Mouse (Mus musculus): ENCODE results near the gene Slc38a6. TPM values are rescaled to one million over a fixed set of nuclear protein-coding genes. Genes with fewer than 3 reads are reported as not detected.

Slc38a6 gene
- total RNA-seq, 2 experiments from 2014 or later, result 4.7 to 6.2 TPM

DNA sequence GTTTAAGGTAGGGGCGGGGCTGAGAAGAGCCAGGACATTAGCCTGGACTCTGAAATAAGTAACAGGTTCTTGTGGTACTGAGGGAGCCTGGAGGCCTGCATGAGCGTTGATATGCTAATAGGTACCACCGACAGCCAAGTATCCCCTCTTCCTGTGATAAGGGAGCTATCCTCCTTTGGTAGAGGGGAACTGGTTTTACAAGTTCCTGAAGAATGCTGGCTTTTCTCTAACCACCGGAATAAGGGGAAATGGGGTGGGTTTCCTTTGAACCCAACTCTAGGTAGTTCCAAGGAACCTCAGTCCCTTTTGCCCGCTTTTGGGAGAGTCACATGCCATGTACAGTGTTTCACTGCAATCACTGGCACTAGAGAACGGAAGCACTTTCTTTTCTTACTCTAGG lies 98.2 kb downstream of the Slc38a6 start:
- DNase-seq, result no peak

- DNase-seq, result no peak
Measured at GRCm38 (mm10) chr12:73392507-73392906, 105.9 kb downstream of the Slc38a6 start.

- DNase-seq, result no peak
Measured at GRCm38 (mm10) chr12:73393018-73393417, 106.4 kb downstream of the Slc38a6 start.

- no peak for DNase-seq
Measured at GRCm38 (mm10) chr12:73393881-73394291, 107.3 kb downstream of the Slc38a6 start.

GRCm38 (mm10) chr12:73394571-73394970 lies 108.0 kb downstream of the Slc38a6 start:
- no peak for DNase-seq

DNA sequence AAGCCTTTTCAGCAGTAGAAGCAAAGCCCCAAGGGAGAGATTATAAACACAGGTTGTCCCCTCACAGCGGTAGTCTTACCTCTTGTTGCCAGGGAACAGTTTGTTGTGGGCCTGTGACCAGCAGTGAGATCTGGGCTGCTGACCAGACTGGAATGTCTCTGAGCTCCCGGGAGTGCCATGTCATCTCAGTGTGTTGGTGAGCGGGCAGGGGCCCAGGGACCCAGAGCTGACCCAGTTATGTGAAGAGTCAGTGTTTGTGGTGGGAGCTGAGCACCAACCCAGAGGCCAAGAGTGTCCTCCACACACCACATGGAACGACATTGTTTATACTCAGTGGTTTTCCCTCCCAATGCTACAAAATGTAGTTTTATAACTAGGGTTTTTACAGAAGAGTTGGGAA lies 112.8 kb downstream of the Slc38a6 start:
- DNase-seq, result no peak

DNA sequence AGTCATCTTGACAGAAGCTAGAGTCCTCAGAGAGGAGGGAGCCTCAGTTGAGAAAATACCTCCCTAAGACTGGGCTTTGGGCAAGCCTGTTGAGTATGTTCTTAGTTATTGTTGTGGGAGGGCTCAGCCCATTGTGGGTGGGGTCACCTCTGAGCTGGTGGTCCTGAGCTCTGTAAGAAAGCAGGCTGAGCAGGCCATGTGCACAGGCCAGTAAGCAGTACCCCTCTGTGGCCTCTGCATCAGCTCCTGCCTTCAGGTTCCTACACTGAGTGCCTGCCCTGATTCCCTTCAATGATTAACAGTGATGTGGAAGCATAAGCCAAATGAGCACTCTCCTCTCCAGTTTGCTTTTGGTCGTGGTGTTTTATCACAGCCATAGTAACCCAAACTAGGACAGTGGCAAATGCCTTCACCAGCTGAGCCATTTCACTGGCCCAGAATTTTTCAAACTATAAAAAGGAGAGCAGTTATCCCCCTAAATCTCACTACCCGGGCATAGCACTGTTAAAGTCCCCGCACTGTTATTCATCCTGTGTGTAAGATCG lies 114.0 kb downstream of the Slc38a6 start:
- no peak for DNase-seq

DNA sequence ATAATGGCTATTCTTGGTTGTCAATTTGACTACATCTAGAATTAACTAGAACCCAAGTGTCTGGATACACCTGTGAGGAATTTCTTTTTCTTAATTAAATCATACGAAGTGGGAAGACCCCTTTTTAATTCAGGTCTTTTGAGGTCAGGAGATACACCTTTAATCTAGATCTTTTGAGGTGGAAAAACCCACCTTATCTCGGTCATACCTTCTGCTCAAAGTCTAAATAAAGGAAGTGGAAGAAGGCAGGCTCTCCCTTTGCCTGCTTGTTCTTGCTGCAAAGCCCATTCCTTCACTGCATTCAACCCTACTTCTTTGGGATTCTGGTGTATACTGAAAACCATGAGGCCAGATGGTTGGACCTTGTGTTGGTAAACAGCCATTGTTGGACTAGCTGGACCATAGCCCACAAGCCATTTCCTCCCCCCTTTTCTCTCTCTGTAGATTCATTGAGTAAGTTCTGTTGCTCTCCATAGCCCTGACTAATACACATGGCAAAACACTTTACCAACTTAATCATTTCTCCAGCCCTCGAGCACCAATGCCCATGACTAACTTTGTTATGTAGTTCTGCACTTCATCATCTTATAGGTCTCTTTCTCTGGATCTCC lies 115.0 kb downstream of the Slc38a6 start:
- no peak for DNase-seq

DNA sequence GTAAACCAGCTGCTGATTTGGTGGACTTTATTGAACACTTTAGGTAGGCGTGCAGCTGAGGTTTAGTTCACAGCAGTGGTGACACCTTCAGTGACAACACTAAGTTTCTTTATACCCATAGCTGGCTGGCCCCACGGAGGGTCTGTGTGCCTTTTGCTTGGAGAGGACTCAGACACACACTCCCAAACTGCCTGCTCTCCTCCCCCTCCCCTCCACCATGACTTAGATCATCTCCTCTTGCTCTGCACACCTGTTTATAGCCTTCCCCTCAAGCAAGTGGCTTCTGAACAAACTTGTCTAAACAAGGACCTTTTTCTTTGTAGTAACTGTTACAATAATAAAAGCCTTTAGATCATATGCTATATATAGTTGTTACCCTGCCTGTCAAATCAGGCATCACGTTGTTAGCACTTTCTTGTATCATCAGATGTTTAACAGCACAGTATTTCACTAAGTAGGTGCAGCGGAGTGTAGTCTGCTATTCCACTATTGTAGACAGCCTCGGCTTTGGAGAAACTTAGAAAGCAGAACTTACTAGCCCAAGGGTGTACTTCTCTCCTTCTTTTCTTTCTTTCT lies 115.6 kb downstream of the Slc38a6 start:
- no peak for DNase-seq

DNA sequence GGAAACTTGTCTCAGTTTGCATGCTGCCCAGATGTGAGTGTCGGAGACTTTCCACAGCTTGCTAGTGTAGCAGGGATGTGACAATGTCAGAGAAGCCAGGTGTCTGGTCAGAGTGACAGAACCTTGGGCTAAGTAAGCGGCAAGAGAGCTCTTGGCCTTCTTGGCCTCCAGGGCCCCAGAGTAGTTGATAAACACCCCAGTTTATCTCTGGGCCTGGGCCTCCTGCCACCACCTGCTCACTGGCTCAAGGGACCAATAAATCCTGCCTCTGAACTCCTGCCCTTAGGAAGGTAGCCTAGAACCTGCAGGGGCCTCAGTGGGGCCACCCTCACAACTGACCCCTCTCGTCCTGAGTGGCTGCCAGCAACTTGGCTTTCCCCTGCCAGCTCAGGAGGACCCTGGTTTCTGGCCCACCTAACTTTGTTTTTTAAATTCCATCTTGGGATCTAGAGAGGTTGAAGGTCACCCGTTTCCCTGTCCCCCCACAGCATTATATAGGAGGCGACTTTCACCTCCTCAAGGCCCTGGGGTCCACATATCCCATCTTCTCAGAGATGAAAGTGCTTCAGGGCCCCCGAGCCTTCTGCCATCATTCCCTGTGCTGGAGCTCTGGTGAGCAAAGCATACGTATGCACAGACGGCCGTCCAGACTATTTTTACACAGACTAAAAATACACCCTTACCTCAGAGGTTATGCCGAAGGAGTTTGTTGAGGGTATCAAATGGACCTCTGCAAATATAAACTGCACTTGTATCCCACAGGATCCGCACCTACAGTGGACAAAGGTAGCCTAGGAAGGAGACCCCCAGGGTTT lies 116.5 kb downstream of the Slc38a6 start:
- DNase-seq, result no peak

Other genes with a start within 250 kb of the Slc38a6 start
- gene Six1, start 232.9 kb upstream of the Slc38a6 start, total RNA-seq (2021), result 1 to 10 TPM; 3.2 to 3.3 TPM
- gene Six4, start 173.3 kb upstream of the Slc38a6 start, total RNA-seq (2021), result 1 to 10 TPM in 1 of 2 experiments, under 1 TPM in 1; 0.95 to 1.4 TPM
- 10 to 100 TPM; 19.7 to 23.3 TPM for gene Mnat1, start 163.1 kb upstream of the Slc38a6 start, total RNA-seq (2021)
- gene Trmt5, start 69 bp upstream of the Slc38a6 start, total RNA-seq (2021), result 10 to 100 TPM; 11.3 to 11.6 TPM